Mouse (Mus musculus) lung, postnatal 0 days (tissue): ENCODE results near the gene Map3k6.
A peak's percentile ranks its signal among the peaks of the same experiment; 100 is the strongest.

Experiments
- CTCF ChIP-seq: IDR thresholded peaks from 2 replicates; pipeline ENCODE4 v1.5.1; 2016; ENCODE audit warnings: antibody characterized with exemption, mild to moderate bottlenecking
- EP300 ChIP-seq: IDR thresholded peaks from 2 replicates; pipeline ENCODE4 v1.6.1; 2016; ENCODE audit warnings: antibody characterized with exemption, mild to moderate bottlenecking, control low read depth

GRCm38 (mm10) chr4:133198337-133199180, 42.1 kb upstream of the Map3k6 start:
- TF ChIP-seq CTCF (peak; percentile 26), EP300 (no peak)
